Mouse (Mus musculus): ENCODE data around the gene Gm10643.
A peak's percentile ranks its signal among the peaks of the same experiment; 100 is the strongest.

Gene Gm10643

GRCm38 (mm10) chr8:84065037-84065436, at the start of gene Gm10643:
Gm10643 (minus strand) TSS chr8:84065137.
- DNase-seq (ENCODE audit: low spot score), result no peak

GRCm38 (mm10) chr8:84106216-84107040, 41.5 kb upstream of the Gm10643 start:
- no peak for DNase-seq (ENCODE audit: low spot score)

DNA sequence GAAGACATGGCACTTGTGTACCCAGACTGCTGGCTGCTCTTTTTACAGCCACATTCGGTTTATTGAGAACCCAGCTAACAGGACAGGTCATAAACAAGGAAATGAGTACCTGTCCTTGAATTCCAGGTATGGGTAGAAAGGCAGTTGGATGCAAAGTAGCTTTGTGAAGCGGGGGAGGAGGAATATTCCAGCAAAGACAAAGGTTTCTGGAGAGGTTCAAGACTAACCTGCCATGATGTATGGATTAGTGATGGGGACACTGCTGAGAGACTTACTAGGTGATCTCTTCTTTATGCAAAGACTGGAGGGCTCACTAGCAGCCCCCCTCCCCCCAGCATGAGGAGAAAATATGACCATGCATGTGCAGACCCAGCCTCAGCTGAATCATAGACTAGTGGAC, 40.7 kb upstream of the Gm10643 start:
- DNase-seq (ENCODE audit: low spot score), result no peak

DNA sequence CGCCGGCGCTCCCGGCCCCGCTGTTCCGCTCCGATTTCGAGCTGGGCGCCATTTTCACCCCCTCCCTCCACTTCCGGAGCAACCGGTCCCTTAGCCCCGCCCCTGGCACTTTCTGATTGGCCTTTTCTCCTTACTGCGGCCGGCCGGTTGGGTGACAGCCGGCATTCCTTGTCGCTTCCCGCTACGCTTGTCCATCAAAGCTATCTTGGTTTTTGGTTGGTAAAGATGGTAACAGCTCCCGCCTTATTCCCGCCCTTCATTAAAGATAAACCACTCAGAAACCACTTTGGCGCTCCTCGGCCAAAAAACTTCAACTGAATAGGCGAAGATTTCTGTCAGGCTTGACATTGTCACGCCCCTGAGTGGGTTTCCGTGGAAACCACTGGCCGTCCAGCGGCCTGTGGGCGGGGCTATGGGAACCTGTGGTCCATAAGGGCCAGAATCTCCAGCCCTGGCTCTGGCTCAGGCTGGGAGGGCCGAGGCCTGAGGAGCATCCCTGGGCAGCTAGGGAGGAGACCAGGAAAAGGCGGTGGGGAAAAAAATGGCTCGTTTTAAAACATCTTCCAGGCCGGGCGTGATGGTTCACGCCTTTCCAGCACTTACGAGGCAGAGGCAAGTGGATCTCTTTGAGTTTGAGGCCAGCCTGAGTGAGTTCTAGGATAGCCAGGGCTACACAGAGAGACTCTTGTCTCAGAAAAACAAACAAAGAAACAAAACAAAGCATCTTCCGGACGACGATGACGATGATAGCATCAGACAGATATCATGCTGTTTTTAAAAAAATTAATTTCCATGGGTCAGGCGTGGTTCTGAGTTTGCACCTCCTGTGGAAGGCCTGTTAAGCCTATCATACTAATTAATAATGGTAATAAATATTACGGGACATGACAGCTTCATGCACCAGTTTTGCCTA, 40.0 kb upstream of the Gm10643 start, which contains the start of gene Dcaf15:
TSS of gene Dcaf15 (minus strand) at position 72 of the 913 bp plus-strand sequence.
- peak; percentile 99 for DNase-seq (ENCODE audit: low spot score)

- DNase-seq (ENCODE audit: low spot score), result peak; percentile 29
Measured at GRCm38 (mm10) chr8:84104221-84104620, 39.3 kb upstream of the Gm10643 start.

DNA sequence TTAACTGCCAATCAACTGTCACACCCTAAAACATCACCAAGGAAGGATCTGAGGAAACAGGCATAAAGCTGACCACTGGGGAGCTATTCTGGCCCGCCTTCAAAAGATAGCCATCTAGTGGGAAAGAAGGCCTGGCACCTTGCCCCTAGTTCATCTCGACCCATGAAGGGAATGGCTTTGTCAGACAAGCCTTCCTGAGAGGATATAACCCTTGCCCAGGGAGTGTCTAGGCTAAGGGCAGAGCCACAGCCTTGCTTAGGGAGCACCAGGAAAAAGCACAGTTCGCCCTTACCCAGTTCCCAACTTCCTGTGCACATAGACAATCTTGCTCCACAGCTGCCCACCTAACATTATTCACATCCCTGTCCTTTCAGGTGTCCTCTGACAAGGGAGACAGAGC, 38.7 kb upstream of the Gm10643 start:
- no peak for DNase-seq (ENCODE audit: low spot score)

- DNase-seq (ENCODE audit: low spot score), result no peak
Measured at GRCm38 (mm10) chr8:84101476-84102270, 36.7 kb upstream of the Gm10643 start.

DNA sequence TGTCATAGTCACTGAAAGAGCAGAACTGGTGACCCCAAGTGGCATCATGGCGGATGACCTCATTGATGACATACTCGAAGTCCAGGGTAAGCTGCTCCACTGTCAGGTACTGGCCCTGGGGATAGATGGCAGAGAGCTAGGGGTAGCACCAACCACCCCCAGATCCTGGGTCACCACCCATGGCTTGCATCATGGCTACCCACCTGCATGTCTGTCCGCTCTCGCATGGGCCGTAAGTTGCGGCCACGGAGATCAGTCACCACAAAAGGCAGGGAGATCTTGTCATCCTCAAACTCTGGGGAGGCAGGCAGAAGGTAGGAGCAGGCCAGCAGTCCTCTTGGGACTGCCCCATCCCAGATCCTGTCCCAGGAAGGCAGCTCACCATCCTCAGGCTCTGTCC, 33.4 kb upstream of the Gm10643 start:
- DNase-seq (ENCODE audit: low spot score), result no peak

DNA sequence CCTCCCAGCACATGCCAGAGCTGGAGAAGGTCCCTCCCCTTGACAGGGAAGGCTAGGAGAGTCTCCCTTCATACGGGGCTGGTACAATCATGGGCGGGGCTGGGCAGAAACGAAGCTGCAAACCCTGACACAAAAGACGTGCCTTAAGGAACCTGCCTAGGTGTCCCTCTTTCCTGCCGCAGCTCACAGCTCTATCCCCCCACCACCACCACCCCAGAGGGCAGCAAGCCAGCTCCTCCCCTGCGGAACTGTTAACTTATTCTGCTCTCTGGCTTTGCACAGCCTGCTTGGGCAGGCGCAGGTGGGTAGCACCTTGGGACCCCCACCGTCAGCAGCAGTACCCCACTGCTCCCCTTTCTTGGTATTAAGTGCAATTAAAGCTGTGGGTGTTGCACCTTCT, 31.1 kb upstream of the Gm10643 start:
- no peak for DNase-seq (ENCODE audit: low spot score)

DNA sequence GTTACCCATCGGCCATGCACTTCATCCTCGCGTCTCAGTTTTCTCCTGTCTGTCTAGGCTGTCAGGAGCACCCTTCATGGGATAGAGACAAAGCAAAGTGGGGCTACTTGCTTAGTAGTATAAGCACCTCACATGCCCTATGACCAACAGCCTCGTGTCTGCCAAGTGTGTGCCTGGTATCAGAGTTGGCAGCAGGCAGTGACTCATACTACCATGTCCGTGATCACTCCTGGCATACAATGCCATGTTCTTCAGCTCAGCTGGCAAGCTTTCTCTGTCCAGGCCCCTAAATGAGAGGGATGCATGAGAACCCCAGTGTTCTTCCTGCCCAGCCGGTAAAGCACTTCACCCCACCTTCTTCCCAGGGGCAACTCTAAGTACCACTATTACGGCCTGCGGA, 25.6 kb upstream of the Gm10643 start:
- no peak for DNase-seq (ENCODE audit: low spot score)

GRCm38 (mm10) chr8:84089277-84089676, 24.3 kb upstream of the Gm10643 start:
- DNase-seq (ENCODE audit: low spot score), result no peak

GRCm38 (mm10) chr8:84087821-84088220, 22.9 kb upstream of the Gm10643 start:
- no peak for DNase-seq (ENCODE audit: low spot score)

GRCm38 (mm10) chr8:84087156-84087555, 22.2 kb upstream of the Gm10643 start:
- no peak for DNase-seq (ENCODE audit: low spot score)

GRCm38 (mm10) chr8:84084341-84085115, 19.6 kb upstream of the Gm10643 start:
- DNase-seq (ENCODE audit: low spot score), result no peak

DNA sequence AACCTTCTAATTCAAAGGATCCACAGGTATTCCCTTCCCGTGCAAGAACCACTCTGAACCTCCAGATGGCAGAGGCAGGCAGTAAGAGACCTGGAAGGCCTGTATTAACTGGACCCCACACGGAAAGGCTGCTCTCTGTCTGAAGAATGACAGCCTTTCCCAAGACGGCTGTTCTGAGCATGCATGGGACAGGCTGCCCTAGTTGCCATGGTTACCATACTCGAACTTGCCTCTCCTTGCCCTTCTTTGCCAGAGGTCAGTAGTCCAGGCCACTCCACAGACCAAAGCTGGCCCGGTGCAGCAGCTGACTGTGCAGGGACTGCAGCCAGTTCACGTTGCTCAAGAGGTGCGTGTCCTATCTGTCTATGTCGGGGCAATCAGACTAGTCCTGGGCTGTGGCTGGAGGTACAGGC, 18.9 kb upstream of the Gm10643 start:
- no peak for DNase-seq (ENCODE audit: low spot score)

DNA sequence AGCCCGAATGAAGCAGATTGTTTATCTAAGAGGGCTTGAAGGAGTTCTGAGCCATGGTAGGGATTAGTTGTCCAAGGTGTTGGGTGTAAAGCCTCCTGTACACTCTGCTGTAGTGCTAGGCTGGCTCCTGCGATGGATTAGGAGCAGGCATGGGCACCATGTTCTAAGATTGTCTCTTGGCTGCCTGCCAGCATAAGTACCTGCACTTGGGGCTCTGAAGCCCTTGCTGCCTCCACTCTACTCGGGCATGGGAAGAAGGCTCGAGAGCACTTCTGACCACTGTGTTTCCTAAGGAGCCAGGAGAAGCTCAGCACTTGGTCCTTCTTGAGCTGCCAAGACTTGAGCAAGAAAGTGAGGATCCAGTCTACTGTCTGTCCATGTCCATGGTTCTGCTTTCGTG, 14.3 kb upstream of the Gm10643 start:
- no peak for DNase-seq (ENCODE audit: low spot score)

GRCm38 (mm10) chr8:84076849-84077248, 11.9 kb upstream of the Gm10643 start:
- no peak for DNase-seq (ENCODE audit: low spot score)

DNA sequence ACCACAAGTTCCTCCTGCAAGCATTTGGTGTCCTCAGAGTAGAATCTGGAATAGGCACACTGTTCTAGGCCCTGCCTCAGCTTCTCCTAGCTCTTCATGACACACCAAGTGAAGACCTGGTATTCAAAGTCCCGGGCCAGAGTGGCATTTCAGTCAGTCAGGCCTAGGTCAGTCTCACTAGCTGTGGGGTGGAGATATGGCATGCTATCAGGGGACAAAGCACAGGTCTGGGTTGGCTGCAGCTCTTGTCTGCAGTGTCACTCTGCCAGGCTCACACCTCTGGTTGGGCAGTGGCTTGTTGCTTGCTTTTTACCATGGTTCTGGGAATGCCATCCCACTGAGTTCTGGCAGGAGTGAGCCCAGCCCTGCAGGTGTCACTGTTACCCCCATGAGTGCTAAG, 11.5 kb upstream of the Gm10643 start:
- DNase-seq (ENCODE audit: low spot score), result no peak

- no peak for DNase-seq (ENCODE audit: low spot score)
Measured at GRCm38 (mm10) chr8:84073230-84073976, 8.5 kb upstream of the Gm10643 start.

GRCm38 (mm10) chr8:84072321-84072720, 7.4 kb upstream of the Gm10643 start:
- no peak for DNase-seq (ENCODE audit: low spot score)

GRCm38 (mm10) chr8:84071921-84072320, 7.0 kb upstream of the Gm10643 start:
- no peak for DNase-seq (ENCODE audit: low spot score)
